Mouse (Mus musculus) fibroblast of lung, adult 2 months (primary cell): ENCODE measurements at regions not wholly inside any gene's neighbourhood (a gene's known extent, or its start where the extent isn't known, plus 50 kb on each side); places are given as distances from the start of the nearest gene placed in this dataset.
"Not testable (repeated sequence)": the region's sequence is repeated elsewhere in the genome, so short reads cannot be mapped to it uniquely, and the experiment has no call there.

ENCODE experiments used
- DNase-seq: peaks from one replicate; pipeline ENCODE4 v3.0.0-alpha.2; 2011; ENCODE audit warnings: low read depth

DNA sequence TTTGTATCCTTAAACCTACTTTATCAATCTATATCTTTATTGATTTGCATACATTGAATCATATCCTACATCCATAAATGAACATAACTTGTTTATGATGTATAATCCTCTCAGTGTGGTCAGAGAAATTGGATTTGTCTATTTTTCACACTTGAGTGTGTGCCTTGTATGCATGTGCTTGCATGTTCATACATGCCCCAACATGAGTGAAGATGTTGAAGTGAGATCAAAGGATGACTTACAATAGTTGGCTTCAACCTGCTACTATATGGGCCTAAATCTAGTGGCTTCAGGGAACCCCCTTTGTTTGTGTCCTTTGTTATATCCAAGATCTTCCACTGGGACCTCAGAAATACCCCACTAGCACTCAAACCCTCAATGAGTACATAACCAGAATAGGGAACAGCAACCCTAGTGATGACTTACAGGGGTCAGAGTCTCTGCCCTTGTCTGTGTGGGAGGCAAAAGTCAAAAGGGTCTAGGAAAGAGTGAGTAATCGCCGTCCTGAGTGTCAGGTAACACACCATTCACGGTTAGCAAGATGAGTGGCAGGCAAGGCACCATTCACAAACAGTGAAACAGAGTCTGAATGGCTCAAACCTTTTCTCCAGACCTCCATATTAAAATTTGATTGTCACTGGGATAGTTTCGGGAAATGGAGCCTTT, 236.3 kb downstream of the Lpin1 start:
- no peak for DNase-seq

DNA sequence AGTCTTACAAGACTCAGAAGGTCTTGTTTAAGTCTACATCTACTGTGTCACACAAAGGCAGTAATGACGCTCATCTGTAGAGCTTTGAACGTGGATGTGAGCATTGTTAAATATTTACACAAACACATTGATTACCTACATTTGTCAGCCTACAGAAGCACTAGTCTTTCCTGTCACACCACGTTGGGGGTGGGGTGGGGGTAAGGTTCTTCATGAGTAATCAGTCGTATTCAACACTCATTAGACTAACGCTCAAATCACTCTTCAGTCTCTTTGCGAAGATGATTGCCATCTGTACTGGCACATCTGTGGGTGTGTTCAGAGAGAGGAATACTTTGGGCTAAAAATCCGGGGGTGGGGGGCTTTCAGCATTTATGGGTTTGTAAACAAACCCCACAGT, 240.7 kb downstream of the Lpin1 start:
- no peak for DNase-seq

DNA sequence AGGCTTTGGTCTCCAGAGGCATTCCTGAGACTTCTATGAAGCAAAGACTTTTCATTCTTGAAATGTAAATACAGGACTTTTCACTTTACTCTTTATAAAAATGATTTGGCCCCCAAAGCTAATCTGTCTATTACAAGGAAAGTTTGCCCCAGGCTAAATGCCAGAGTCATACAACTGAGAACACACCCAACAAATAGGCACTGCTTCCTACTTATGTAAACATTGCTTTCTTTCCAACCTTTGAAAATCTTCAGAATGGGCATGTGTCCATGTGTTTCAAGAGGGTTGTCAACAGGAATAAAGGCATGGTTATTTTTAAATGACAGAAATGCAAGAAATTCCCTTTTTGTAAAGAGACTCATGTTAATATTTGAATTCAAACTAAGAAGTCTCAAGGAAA, 248.4 kb downstream of the Lpin1 start:
- peak; percentile 81 for DNase-seq

DNA sequence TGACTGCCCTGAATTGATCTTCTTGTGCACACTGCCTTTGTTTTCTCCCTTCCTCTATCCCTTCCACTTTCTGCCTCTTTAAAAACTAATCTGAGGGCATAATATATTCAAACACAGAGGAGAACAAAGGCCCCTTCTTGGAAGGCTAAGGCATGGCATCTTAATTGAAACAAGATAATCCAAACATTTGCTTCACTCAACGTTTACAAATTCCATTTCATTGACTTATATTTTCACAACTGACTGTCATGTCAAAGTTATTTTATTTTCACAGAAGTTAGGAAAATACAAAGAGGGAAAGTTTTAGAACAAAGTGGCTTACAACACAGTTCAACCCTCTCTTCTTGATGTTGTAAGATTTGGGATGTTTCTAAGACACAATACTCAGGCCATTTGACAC, 251.9 kb downstream of the Lpin1 start:
- DNase-seq, result no peak

DNA sequence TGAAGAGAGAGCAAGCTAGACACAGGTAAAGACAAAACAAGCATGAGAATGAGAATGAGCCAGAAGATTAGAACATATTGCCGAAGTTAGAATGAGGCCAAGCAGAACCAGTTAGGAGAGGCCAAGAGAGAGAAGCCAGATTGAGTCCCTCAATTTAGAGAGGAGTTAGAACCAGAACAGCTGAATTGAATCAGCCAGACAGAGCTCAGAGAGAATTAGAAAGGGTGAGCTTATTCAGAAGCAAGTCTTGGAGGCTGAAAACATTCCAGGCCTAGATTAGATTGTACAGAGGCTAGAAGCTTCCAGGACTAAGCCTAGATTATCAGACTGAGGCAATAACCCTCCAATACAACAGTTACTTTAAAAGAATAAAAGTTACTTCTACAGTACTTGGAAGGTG, 256.1 kb downstream of the Lpin1 start:
- no peak for DNase-seq

DNA sequence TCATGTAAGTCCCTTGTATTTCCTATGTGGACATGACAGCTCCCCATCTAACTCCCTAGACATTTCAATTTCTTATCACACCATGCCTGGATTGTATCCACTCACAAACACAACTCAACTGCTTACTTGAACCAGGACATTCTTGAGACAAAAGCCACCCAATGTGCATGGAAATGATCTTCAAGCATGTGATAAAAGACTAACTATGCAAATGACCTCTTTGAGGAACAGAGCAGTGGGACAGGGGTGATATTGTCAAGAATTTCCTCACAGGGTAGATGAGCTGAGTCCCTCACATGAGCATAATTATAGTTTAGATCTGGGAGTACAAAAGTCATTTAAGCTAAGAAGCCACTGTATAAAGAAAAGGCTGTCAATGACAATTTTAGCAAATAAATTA, 259.0 kb downstream of the Lpin1 start:
- DNase-seq, result no peak

DNA sequence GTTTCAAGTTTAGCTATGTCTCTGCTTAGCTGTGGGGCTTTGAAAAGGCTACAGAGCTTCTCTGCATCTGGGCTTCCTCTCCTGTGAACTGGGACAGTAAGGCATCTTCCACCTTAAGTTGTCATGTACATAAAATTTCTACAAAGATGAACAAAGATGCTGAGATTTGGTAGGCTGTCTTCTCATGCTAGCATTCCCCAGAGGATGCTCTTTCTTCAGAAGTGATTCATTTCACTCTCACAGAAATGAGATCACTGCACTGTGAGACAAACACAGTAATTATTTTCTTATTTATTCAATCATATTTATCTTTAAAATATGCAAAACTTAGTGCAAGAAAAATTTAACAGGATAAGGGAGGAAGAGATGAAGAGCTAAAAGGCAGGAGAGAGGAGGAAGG, 261.5 kb downstream of the Lpin1 start:
- DNase-seq, result no peak

DNA sequence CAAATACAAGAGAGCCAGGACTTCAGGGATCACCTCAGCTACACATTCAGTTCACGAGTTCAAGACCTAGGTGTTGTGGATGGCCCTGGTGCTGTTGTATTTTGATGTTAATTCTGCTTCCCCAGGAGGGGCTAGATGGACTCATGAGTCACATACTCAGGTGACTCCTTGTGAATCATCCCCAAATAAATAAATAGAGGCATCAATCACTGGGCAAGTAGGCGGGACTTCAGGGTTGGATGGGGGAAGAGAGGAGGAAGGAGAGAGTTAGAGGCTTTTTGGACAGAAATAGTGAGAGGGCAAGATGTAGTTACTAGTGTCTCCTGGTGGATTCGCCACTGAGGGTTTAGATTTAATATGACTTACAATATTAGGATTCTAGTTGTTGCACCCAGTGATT, 266.7 kb downstream of the Lpin1 start:
- DNase-seq, result no peak

DNA sequence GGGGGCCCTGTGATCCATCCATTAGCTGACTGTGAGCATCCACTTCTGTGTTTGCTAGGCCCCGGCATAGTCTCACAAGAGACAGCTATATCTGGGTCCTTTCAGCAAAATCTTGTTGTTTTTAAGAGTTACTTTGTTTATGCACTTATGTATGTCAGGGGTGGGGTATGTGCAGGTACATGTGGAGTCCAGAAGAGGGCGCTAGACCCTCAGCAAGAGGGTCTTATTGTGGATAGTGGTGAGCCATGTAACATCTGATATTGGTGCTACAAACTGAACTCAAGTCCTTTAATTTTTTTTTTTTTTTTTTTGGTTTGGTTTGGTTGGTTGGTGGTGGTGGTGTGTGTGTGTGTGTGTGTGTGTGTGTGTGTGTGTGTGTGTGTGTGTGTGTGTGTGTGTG, 268.7 kb downstream of the Lpin1 start:
- DNase-seq, result not testable (repeated sequence)

DNA sequence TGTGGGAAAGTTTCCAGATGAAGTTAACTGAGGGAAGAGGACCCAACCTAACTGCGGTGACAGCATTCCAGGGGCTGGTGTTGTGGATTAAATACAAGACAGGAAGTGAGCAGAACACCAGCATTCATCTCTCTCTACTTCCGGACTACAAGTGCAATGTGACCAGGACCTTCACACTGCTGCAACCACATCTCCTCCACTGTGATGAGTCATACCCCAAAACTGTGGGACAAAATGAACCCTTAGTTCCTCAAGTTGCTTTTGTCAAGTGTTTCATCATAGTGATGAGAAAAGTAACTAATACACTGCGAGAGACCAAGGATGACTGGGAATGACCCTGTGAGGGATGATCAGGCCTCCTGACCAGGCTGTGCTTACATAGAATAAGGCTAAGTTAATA, 279.3 kb downstream of the Lpin1 start:
- no peak for DNase-seq

DNA sequence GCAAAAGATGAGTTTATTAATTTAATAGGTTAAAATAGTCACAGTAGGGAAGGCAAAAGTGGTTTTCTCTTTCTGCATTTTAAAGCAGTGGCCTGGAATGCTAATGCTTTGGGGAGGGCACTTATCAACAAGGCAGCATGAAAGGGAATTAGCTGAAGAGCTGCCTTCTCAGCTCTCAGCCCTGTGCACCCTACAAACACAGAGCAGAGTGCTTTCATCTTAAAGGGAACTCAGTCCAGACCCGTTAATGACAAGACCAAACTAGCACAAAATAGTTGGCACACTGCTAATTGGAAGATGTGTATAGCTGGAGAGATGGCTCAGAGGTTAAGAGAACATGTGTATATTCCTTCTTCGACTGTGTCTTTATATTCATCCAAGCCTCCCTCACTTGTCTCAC, 281.6 kb downstream of the Lpin1 start:
- DNase-seq, result no peak

DNA sequence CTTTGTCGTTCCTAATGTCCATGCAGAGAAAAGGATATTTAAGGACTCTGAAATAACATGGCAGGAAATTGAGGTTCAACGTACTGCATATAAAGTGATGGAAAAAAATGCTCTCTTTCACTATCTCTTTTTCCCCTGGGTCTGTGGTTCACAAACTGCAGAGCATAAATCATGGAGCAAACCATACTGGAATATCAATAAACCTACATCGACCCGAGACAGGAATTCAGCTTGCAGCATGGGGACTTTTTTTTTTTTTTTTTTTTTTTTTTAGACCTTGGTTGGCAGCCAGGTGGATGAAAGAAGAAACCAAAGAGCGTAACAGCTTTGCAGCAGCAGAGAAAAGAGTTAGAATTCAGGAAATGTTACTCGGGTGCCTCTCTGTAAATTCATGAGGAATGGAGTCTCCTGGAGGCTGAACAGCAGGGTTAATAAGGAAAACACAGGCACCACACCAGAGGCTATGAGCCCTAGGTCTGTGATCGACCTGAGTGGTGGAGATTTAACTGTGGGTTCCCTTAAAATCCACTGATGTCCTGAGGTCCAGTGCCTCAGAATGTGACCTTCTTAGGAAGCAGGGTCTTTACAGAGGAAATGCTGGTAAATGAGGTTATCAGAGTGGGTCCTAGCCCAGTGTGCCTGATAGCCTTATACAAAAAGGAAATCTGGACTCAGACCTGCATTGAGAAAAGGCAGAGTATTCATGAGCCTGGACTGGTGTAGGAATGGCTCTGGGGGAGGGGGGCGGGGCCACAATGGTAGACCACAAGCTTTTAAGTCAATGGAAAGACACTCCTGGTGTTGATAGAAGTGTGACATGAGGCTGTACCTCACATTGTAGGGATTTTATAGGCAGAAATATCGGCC, 290.0 kb downstream of the Lpin1 start:
- no peak for DNase-seq

DNA sequence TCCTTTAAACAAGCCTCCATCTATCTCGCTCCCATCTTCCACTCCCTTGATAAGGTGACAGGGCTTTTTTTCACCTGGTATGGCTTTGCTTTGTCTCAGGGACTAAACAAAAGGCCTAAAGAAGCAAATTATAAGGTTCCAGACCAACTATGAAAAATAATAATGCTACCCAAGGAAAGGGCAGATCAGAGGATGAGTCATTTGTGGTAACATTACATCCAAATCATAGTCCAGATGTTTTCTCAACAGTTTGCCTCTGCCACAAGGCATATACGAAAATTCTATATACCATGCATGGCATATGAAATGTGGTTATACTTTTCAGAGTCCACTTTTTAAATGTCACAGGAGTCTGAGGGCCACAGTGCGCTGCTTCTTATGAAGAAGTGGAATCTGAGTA, 302.7 kb downstream of the Lpin1 start:
- DNase-seq, result no peak

DNA sequence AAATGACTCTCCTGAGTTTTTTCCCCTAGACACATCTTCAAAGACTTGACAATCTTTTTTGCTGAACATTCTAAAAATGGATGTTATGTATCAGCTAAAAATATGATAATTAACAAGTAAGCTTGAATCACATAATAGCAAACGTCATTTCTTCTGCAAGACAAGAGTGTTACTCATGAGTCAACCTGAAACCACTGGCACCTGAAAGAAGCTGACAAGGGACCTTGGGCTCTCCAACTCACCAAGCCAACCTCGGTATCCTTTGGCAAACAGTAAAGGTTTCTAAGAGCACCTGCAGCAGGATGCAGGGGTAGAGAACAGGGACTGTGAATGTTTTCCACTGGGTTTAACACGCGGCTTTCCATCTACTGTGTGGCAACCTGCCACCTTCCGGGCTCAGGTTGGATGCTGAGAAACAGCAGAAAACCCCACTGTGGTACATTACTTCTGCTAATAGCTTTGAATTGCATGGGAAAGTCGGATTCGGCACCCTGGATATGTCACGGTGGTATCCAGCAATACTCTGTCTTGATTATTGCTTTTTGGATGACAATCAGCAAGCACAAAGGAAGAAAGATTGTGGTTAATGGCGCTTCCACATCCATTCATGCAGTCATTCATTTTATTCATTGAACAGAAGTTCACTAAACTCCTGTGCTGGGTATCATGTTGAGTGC, 305.9 kb downstream of the Lpin1 start:
- DNase-seq, result no peak

DNA sequence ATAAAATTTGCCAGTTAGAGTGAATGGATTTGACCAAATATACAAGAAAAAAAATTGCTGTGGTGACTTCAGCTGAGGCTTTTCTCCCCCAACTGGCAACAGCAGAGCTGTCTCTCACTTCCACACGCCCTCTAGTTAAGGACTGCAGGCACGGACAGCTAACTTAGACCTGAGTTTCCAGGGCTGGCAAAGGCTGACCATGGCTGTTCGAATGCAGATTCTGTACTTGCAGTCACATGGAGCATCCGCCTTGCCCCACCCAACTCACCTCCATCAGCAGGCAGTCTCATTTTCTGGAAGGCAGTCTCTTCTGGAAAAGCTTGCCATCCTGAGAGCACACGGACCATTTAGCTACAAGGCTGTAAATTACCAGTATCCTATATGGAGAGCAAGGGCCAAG, 325.7 kb downstream of the Lpin1 start:
- DNase-seq, result no peak

DNA sequence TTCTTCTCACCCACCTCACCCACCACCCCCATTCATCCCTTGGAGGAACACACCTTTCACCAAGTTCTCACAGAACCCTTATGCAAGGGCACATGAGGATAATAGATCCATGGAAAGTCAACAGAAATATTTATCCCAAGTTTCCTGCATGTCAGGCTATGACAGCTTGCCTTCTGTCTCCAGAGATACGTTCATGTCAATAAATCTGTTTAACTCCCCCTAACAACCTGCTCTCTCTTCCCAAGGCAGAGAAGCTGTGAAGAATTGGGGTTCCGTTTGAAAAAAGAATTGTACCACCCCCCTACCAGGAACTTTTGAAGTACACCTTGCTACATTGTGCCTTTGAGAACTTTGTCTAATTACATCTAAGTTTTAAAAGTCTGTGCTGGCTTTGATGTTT, 331.6 kb downstream of the Lpin1 start:
- no peak for DNase-seq

DNA sequence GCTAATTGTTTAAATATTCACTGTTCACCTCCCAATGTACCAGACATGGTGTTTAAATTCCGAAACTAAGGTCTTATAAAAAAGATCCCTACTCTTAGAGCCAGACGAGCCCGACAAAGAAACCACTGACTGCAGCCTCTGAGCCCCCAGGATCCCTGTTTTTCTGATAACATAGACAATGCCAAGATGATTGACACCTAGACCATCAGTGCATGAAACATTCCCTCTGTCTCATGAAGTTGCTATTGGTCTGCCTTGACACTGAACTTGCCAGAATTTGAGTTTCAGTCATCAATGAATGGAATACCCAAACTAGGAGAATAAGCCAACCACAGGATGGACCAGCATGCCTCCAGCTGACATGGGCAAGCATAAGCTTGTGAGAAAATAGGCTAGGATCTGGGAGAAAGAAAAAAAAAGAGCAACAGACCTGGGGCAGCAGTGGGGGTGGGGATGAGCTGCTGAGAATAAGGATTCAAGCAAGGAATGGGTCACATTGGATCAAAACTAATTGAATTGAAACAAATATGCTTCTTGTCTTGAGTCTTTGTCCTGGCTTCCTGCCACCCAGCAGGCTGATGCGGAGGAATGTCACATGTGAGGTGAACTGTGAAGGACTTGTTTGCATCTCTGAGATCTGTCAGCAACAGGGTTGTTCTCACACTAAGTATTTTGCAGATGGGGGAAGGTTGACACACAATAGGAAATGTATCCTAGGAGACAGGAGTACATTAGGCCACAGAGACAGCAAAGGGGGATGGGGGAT, 333.0 kb downstream of the Lpin1 start:
- peak; percentile 30 for DNase-seq

DNA sequence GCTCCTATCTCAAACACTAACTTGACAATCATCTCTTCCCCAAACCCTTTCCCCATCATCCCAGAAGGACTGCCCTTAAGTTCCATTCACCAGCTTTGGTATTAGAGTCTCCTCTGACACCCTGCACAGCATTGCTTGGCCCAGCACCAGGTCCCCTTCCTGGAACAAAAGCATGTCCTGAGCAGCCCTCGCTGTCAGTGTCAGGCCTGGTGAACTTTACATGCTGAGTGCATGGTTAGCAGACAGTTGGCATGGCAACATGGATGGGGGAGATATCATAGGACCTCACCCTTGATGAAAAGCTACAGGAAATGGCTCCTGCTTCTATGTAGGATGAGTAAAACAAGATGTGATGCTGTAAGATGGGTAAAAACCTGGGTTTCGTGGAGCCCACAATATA, 333.6 kb downstream of the Lpin1 start:
- no peak for DNase-seq

DNA sequence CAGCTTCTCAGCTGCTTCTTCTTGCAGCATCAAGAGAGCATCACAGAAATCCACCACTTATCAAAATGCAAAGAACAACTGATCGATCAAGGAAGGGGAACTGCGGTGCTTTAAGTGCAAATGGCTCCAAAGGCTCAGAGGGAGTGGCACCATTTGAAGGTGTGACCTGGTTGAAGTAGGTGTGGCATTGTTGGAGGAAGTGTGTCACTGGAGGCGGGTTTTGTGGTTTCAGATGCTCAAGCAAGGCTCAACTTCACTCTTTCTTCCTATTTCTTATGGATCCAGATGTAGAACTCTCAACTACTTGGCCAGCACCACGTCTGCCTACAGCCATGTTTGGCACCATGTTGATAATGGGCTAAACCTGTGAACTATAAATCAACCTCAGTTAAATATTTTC, 334.5 kb downstream of the Lpin1 start:
- no peak for DNase-seq

DNA sequence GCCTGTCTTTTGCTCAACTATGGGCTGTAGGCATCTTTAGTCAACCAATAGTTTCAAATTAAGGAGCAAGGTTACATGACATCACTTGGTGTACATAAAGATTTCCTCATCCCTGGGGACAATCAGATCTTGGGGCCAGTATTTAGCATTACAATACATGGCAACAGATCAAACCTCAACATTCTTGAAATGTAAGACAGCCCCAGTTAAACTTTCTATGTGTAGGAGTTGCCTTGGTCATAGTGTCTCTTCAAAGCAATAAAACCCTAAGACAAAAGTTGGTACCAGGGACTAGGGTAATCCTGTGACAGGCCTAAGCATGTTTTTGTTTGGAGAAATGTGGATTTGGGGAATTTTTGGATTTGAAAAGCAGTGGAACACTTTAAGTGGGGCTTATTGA, 338.3 kb downstream of the Lpin1 start:
- no peak for DNase-seq

DNA sequence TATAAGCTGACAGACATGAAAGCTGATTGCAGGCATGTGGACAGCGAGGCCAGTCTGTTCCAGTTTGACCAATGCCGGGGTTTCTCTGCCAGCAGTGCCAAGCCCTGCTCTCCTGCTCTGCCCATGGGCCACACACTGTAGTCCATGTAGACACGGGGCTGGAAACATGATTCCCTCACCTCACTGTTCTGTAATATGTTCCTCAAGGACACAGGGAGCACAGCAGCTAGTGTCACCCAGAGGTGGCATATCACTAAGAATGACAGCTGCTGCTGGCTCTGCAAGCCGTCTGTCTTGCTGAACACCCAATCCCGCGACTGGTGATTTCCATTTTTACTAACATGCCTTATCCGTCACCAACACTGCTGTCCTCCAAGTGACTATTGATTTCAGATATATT, 339.9 kb downstream of the Lpin1 start:
- no peak for DNase-seq

DNA sequence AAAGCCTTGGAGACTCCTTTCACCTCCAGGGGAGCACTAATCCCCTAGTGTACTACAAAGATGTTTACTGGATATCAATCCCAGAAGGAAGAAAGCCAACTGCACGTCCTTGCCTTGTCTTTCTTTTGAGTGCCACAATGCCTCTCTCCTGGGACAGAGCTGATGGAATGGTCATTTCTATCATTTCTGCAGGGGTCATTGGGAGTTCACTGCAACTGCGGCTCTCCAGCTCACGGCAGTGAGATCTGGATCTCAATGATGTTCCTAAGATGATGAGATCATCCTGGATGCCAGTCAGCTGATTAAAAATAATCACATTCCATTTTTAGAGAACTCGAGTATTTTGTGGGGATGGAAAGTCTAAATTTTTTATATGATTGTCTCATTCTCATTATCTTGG, 341.1 kb downstream of the Lpin1 start:
- DNase-seq, result no peak
